Mouse (Mus musculus) small intestine, adult 10 weeks (tissue): Measurements from ENCODE around the gene Rdh16f2. TPM values are rescaled to one million over a fixed set of nuclear protein-coding genes. Genes with fewer than 3 reads are reported as not detected.

Experiments
- polyA plus RNA-seq: library from polyadenylated mRNA; stranded (reverse); fragments of 350-450 nt; fragmentation: Illumina TruSeq; extraction: RNeasy Lipid Tissue Mini Kit (QIAGEN cat#74804); gene quantifications from one replicate; pipeline ENCODE4 v1.2.3, GENCODE M21; 2014; ENCODE audit warnings: low replicate concordance

Rdh16f2 gene
- polyA plus RNA-seq = 5.0 TPM

GRCm38 (mm10) chr10:127866232-127866631, at the start of gene Rdh16f2:
Gene Rdh16f2, plus strand, starts transcription at chr10:127866474.

DNA sequence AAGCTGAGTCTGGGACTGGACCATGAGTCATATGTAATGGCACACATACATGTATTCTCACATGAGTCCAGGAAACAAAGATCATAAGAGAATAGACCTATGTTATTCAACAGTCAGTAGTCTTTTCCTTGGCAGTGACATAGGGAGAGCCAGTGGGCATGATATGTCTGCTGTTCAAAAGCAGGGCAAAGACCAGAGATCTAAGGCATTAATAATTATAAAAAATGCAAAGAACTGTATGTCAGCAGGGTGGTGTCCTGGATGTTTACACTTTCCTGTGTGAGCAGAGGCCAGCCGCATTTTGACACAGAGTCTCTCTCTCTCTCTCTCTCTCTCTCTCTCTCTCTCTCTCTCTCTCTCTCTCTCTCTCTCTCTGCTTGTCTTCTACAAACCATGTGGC, 16.6 kb upstream of the Rdh16f2 start, which contains the start of gene Rdh19:
TSS of gene Rdh19 (plus strand) at position 301 of the 400 bp plus-strand sequence.

GRCm38 (mm10) chr10:127888605-127889004, 22.3 kb downstream of the Rdh16f2 start, which contains the start of gene Rdh7:
Gene Rdh7, minus strand, starts transcription at chr10:127888817.

GRCm38 (mm10) chr10:127898218-127898617, 31.9 kb downstream of the Rdh16f2 start, which contains the start of gene Sdr9c7:
Gene Sdr9c7, plus strand, starts transcription at chr10:127898518.

Other genes with a start within 250 kb of the Rdh16f2 start
- gene Lrp1, start 245.3 kb upstream of the Rdh16f2 start, polyA plus RNA-seq = 3.2 TPM
- 46.4 TPM for gene Stat6, start 223.5 kb upstream of the Rdh16f2 start, polyA plus RNA-seq
- gene Nemp1, start 199.6 kb upstream of the Rdh16f2 start, polyA plus RNA-seq = 9.6 TPM
- 0.48 TPM for gene Nab2, start 197.9 kb upstream of the Rdh16f2 start, polyA plus RNA-seq
- 124 TPM for gene Myo1a, start 161.3 kb upstream of the Rdh16f2 start, polyA plus RNA-seq
- gene Tac2, start 142.0 kb upstream of the Rdh16f2 start, polyA plus RNA-seq = not detected
- 3.1 TPM for gene Zbtb39, start 126.9 kb upstream of the Rdh16f2 start, polyA plus RNA-seq
- gene Gpr182, start 114.7 kb upstream of the Rdh16f2 start, polyA plus RNA-seq = 0.19 TPM
- 0.19 TPM for gene Rdh1, start 106.8 kb upstream of the Rdh16f2 start, polyA plus RNA-seq
- not detected for gene Rdh16f1, start 106.7 kb upstream of the Rdh16f2 start, polyA plus RNA-seq
- 67.6 TPM for gene Rdh9, start 90.1 kb upstream of the Rdh16f2 start, polyA plus RNA-seq
- gene Rdh16, start 65.3 kb upstream of the Rdh16f2 start, polyA plus RNA-seq = 7.8 TPM
- not detected for gene Rdh19, start 16.5 kb upstream of the Rdh16f2 start, polyA plus RNA-seq
- 55.8 TPM for gene Rdh7, start 22.3 kb downstream of the Rdh16f2 start, polyA plus RNA-seq
- 0.93 TPM for gene Sdr9c7, start 32.0 kb downstream of the Rdh16f2 start, polyA plus RNA-seq
- gene Hsd17b6, start 141.1 kb downstream of the Rdh16f2 start, polyA plus RNA-seq = 123 TPM
- gene Prim1, start 148.7 kb downstream of the Rdh16f2 start, polyA plus RNA-seq = 46.8 TPM
- 874 TPM for gene Naca, start 169.1 kb downstream of the Rdh16f2 start, polyA plus RNA-seq
- 368 TPM for gene Ptges3, start 192.5 kb downstream of the Rdh16f2 start, polyA plus RNA-seq
- gene Atp5b, start 216.8 kb downstream of the Rdh16f2 start, polyA plus RNA-seq = 821 TPM
- gene Baz2a, start 225.1 kb downstream of the Rdh16f2 start, polyA plus RNA-seq = 16.8 TPM